Mouse (Mus musculus) kidney, postnatal 25 days (tissue): ENCODE measurements at regions not wholly inside any gene's neighbourhood (a gene's known extent, or its start where the extent isn't known, plus 50 kb on each side); places are given as distances from the start of the nearest gene placed in this dataset.

ENCODE experiments used
- DNase-seq, 2 experiments: peaks; one replicate each; pipeline ENCODE4 v3.0.0; 2021; ENCODE audit warnings: mixed read lengths in 2 of 2

GRCm38 (mm10) chr5:52309317-52310060 is 54.1 kb upstream of the Sod3 start:
- no peak for DNase-seq

GRCm38 (mm10) chr5:52296303-52296702 is 67.3 kb upstream of the Sod3 start:
- no peak for DNase-seq

GRCm38 (mm10) chr5:52294466-52294865 is 69.1 kb upstream of the Sod3 start:
- no peak for DNase-seq

- no peak for DNase-seq
These were observed 75.3 kb upstream of the Sod3 start for GRCm38 (mm10) chr5:52288319-52288718.

DNA sequence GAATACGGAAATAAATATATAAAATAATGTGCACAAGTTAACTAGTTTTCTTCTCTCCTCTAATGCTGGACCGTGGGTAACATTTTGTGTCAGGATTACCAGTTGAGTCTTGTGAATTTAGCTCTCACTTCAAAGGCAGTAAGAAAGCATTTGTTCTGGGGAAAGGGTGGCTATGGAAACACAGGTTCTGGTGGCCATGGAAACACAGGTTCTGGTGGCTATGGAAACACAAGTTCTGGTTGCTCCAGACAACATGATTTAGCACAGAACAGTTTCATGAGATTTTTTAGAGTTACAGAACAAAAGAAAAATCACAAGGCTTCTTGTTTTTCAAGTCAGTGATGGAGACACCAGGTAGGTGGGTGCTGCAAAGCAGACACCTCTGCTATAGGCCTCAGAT is 82.7 kb upstream of the Sod3 start:
- DNase-seq, result no peak

DNA sequence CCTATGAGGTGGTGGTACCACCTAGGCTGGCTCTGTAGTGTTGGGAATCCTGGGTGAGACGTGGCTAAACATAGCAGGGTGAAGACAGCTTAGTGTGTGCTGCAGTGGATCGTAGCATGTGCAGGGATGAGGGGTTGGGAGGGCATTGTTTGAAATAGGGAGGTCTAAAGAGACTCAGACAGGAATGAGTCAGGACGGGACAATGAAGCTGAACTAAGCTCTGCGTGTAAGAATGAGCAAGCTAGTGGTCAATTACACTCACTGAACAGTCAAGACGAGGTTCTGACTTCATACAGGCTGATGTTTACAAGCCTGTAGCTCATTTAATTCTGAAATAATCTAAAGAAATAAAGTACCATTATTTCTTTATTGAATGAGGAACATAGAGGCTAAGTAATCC is 85.5 kb upstream of the Sod3 start:
- no peak for DNase-seq

DNA sequence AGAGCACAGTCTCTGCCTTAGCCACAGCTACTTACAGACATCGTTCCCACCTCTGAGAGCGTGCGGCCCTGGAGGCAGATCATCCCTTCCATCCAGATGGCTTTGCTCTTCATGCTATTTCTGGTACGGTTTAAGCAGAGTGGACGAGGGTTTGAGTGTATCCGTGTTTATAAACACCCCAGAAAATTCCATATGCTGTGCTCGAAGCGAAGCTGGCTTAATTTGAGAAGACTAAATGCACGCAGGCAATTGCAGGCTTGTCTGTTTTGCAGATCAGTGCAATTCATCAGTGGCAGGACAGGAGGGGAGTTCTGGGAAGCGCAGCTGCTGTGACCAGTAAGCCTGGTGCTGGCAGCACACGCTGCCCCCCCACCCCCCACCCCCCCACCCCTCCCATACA is 72.9 kb upstream of the Dhx15 start:
- no peak for DNase-seq

GRCm38 (mm10) chr5:52258075-52258474 is 67.8 kb upstream of the Dhx15 start:
- DNase-seq, result no peak

DNA sequence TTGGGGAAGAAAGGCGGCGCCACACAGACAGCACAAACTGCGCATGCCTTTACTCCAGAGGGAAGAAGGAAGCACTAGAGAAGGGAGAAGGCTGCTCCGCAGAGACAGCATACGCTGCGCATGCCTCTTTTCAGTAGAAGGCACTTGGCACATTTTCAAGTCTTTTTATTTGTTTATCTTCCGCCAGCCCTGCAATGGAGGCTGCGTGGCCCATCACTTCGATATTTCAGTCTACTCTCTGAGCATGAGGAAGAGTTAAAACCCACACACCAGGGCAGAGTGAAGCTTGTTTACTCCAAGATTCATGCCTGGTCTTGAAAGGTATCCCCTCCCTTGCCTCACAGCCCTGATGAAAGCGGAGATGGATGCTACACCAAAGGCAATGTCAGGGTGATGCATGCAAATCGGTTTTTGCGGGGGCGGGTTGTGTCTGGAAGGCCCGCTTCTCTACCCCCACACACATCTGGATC is 64.3 kb upstream of the Dhx15 start:
- peak; percentile 24 to 45 for DNase-seq

GRCm38 (mm10) chr5:52249804-52250203 is 59.5 kb upstream of the Dhx15 start:
- DNase-seq, result no peak

DNA sequence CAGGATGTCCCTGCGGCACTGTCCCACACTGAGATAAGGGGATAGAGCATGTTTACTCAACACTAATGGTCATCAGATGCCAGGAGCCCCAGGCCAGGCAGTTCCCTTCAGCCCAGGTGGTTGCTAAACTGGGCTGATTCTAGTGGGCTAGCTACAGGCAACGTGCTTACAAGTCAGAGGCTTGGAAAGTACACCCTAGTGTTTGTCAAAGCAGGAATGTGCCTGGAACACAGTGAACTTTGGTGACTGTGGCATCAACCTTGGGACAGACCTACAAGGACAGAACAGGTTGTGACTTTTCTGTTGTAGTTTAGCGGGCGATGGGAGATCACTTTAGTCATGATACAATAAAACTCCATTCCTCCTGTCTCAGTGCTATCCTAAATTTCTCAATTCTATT is 53.6 kb upstream of the Dhx15 start:
- no peak for DNase-seq

DNA sequence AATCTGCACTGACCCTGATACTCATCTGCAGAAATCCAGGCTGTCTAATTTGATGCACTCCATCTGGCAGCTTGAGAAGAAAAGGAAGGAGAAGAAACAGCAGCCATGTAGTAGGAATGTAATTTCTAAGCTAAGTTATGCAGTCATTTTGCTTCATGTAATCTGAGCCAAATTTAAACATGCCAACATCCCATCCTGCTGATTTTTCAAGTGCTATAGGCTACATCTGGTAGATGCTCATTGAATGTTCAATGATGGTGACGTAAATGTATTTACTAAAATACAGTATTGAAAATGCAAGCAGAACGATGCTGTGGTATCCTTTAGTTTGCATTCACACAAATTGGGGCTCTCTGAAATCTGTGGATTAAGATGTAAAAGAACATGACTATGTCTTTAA is 52.1 kb upstream of the Dhx15 start:
- no peak for DNase-seq

GRCm38 (mm10) chr5:52240540-52240939 is 50.2 kb upstream of the Dhx15 start:
- peak; percentile 45 to 56 for DNase-seq
